Mouse (Mus musculus) testis, postnatal 10 days (tissue): ENCODE results near the gene Usp35.

Experiments used
- DNase-seq: peaks from one replicate; pipeline ENCODE4 v3.0.0; 2021; ENCODE audit warnings: low spot score

The Usp35 gene

DNA sequence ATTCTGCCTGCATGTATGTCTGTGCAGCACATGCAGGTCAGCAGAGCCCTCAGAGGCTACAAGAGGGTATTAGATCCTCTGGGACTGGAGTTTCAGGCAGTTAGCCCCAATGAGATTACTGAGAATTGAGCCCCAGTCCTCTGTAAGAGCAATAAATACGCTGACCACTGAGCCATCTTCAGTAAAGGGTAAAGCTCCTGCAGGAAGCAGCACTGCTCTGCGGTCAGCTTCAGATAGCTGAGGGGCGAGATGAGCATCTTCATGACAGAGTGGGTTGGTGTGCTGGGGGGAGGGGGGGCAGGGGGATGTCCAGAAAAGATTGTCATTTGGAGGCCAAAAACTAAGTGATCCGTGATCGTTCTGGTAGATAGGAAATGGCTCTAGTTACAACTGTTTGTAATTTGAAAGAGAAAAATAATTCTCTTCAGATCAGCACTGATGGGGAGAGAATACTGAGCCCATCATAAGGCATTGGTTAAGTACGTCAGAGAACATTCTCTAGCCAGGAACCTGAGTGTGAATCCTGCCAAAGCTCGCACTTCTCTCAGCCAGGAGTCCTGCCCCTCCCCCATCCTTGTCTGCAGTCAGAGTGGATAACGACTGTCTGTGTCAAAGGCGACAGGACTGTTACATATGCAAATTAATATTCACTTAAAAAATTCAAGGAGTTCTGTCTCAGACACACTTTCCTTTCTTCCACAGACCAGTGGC lies 14.4 kb upstream of the Usp35 start:
- no peak for DNase-seq

- DNase-seq, result no peak
Measured at GRCm38 (mm10) chr7:97345229-97345871, 13.5 kb upstream of the Usp35 start.

GRCm38 (mm10) chr7:97344655-97345054 lies 12.8 kb upstream of the Usp35 start:
- no peak for DNase-seq

DNA sequence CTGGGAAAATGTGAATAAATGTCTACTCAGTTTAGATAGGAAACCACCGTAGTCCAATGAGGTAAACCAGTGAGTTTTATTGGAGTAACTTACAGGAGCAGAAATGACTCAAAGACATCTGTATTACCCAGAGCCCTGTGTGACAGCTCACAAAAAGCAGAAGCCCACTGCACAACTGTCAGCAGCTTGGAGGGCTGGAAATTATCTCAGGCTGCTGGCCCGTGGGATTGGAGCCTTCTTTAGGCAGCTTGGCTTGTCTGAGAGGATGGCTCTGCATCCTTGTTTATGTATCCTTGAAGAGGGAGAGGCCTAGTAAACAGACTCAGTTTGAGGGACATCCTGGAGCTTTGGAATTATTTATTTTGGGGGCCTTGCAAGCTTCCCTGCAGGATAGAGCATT lies 11.1 kb upstream of the Usp35 start:
- DNase-seq, result no peak

DNA sequence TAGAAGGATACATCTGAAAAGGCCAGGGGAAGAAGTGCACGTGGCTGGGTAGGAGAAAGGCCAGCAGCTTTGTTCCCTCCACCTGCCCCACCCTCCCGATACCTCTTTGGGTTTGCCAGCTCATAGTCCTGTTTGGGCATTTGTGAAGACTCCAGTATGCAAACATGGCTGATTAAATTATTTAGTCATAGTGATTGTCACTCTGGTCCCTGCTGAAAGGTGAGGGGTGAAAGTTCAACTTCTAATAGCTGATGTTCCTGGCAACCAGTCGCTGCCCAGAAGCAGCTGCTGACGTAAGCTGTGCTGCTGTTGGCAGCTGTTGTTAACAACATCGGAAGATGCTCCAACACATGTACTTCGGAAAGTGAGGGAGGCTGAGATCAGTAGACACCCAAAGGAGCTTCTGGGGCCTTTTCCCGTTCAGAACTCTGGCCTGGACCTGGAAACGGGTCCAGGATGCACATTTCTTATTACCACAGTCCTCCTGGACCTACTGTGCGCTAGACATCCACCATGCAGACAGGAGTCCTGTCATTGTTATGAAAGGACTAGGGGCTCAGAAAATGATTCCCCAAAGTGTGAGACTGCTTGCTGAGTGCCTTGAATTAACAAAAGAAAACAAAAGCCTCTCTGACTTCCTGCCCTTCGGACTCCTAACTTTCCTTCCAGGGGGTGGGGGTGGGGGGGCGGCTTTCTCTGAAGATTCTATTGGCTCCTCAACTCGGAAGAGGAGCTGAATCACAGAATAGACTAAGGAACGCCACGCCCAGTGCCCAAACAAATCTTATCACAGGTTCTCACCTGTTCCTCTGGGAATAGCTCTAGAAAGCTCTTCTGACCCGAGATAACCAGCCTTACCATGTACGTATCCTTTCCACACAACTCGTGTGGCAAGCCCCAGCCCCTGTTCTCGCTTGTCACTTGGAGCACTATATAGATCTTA lies 9.4 kb upstream of the Usp35 start:
- no peak for DNase-seq

DNA sequence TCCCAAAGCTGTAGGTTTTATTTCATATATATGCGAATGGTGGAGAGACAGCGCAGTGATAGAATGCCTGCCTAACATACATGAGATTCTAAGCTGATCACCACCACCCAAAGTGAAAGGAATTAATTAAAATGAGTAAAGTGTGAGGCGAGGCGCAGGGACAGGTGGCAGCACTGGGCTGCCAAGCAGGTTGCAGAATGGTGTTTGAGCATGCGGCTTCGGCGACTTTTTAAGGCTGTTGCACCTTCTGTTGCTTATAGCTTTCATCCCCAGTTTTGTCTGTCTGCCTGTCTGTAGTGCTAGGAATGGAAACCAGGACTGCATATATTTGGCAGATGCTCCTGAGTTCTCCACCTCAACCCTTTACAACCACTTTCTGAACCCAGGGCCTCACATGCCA lies 7.8 kb upstream of the Usp35 start:
- DNase-seq, result no peak

DNA sequence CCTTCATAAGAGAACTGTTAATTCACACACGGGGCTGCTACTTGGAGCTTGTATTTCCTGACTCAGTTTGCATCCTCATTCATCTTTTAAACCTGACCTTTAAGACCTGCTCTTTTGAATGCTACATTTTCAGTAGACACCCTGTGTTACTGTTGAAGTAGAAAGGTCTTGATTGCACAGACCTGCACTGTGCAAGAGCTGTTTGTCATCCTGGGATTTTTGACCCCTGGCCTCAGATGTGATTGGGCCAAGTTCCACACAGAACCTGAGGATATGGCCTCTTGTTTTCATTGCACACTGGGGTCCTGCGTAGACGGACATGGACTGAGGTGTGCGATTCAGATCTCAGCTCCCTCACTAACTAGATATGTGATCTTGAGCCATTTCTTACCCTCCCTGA lies 6.8 kb upstream of the Usp35 start:
- no peak for DNase-seq

DNA sequence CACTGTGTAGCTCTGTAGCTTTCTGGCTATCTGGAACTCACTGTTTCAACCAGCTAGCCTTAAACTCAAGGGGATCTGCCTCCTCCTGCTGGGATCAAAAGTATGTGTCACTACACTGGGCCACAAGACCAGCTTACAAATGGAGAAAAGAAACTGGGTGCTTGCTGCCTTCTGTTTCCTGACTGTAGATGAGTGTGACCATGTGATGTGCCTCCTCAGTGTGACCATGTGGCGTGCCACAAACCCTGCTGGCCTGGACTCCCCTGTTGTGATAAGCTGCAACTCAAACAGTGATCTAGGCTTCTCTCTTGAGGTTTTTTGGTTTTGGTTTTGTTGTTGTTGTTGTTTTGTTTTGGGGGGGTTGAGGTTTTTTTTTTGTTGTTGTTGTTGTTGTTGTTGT lies 4.9 kb upstream of the Usp35 start:
- no peak for DNase-seq

- no peak for DNase-seq
Measured at GRCm38 (mm10) chr7:97334406-97334805, 2.6 kb upstream of the Usp35 start.

DNA sequence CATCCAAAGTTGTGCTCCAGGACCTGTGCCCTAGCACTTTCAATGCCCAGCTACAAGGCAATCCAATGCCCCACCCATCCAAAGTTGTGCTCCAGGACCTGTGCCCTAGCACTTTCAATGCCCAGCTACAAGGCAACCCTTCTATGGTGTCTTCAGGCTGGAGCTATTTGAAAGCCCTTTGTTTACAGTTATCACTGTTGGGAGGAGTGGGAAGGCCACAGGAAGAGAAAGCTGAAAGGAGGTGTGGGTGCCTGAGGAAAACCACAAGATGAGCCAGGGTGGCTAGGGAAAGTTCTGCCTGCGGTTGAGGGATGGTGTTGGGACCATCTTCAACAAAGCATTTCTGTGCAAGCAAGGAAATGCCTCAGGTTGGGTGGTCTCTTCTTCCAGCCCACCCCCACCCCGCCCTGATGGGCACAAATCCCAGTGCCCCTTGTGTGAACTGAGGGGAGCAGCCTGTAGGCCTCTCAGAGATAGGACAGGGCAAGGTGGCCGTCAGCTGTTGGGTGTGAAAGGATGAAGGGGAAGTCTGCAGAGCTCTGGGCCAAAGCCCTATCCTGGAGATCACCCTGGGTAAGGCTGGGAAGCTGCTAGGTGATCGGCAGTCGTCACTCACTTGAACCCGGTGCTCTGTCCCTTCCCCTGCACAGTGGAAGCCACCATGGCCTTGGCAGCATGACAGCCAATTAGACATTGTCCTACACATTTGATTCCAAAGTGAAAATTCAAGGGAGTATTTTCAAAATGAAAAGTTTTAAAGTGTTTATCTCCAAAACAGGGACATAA lies 1.5 kb upstream of the Usp35 start:
- DNase-seq, result no peak

- no peak for DNase-seq
Measured at GRCm38 (mm10) chr7:97332667-97333041, 834 bp upstream of the Usp35 start.

- DNase-seq, result no peak
Measured at GRCm38 (mm10) chr7:97330931-97331645, 732 bp downstream of the Usp35 start.

- no peak for DNase-seq
Measured at GRCm38 (mm10) chr7:97329676-97330075, 2.1 kb downstream of the Usp35 start.

GRCm38 (mm10) chr7:97328891-97329588 lies 2.8 kb downstream of the Usp35 start:
- DNase-seq, result no peak

- DNase-seq, result no peak
Measured at GRCm38 (mm10) chr7:97327376-97327775, 4.4 kb downstream of the Usp35 start.

- peak; percentile 65 for DNase-seq
Measured at GRCm38 (mm10) chr7:97325156-97325985, 6.4 kb downstream of the Usp35 start.

- DNase-seq, result no peak
Measured at GRCm38 (mm10) chr7:97324342-97324741, 7.5 kb downstream of the Usp35 start.

- no peak for DNase-seq
Measured at GRCm38 (mm10) chr7:97317706-97318105, 14.1 kb downstream of the Usp35 start.

- no peak for DNase-seq
Measured at GRCm38 (mm10) chr7:97315656-97316055, 16.2 kb downstream of the Usp35 start.

DNA sequence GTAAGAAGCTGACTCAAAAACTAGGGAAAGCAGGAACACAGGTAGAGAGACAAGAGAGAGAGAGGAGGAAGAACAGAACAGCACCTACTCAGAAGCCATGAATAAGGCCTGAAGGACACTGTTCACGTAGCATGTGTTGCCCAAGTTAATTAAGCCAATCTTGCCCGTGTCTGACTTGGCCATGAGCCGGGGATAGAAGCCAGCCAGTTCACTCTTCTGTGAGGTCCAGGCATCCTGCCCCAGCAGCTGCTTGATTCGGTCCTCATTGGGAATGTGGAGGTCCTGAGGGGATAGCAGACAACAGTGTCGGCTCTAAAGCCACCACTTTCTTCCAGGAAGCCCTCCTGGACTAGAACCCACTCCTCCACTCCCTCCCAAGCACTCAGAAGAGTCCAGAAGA lies 17.2 kb downstream of the Usp35 start:
- peak; percentile 39 for DNase-seq
